Mouse (Mus musculus): ENCODE results near the gene Prss46.
"Not testable (repeated sequence)": the region's sequence is repeated elsewhere in the genome, so short reads cannot be mapped to it uniquely, and the experiment has no call there.

Prss46 gene

DNA sequence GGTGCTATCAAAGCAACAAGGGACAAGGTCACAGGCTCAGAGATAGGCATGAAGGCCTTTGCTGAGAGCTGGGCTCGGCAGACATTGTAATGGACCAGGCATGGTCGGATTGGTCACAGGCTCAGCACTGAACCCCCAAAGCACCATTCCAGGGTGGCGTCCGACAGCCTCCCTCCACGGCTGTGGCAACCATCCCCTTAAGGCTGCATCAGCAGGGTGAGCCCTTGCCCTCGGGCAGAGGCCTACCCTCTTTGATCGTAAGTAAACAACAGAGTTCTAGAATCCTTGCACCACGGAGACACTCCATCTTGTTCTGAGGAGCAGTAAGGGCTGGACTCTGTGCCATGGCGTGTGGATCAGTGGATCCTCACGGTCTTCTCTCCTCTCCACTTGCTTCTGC, at the start of gene Prss46:
Prss46 (plus strand) TSS at position 301 of the 400 bp plus-strand sequence.
- DNase-seq, result no peak

- DNase-seq, result no peak
Observed at GRCm38 (mm10) chr9:110797013-110797412, 47.3 kb upstream of the Prss46 start.

DNA sequence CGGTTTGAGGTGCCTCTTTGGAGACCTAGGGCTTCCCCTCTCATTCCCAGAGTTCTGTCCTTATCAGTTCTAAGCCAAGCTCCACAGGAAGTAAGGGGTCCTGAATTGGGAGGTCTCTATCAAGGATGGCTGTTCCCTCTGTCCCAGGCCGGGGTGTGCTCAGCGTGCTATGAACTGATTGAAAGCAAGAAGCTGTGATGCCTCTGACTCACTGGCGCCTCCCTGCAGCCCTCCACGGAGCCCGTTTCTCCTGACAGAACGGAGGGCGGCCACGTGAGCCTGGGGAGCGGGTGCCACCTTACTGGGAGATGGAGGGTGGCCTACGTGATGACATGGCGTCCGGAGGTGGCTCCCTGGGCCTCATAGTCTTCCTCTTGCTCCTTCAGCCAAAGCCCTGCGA, 46.4 kb upstream of the Prss46 start, which contains the start of gene Prss42:
Prss42 (plus strand) TSS at position 301 of the 400 bp plus-strand sequence.
- DNase-seq, result no peak

GRCm38 (mm10) chr9:110800834-110801479, 43.3 kb upstream of the Prss46 start:
- no peak for DNase-seq

DNA sequence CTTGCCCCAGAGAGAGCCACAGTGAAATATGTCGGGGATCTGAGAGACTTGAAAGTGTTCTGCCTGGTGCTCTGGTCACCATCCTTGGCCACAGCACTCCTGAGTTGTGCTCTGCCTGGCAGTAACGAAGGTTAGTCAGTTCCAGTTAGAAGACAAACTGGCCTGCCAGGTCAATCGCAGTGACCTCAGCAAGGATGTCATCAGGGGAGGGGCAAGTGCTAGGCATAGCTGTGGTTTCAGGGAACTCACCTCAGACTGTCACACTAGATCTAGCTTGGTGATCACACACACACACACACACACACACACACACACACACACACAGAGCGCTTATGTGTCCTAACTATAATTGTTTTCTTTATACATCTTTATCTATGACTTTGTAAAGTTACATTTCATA, 41.0 kb upstream of the Prss46 start:
- DNase-seq, result peak in 1 of 2 experiments; percentile 5

DNA sequence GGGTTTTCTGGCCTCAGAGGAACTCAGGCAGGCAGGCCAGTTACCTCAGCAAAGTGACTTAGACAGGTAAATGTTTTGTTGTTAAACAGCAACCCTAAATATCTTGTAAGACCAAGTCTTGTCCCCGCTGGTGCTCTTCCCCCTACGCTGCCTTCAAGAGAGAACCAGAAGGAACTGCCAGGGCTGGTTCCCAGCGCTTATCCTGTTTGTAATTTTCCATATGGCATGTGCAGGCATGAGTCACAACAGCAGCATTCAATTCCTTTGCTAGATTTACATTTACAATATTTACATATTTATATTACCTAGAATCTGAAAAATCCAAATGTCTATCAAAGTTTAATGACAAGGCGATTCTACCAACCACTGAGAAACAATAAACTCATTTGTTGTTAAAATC, 34.3 kb upstream of the Prss46 start:
- DNase-seq, result no peak

GRCm38 (mm10) chr9:110813789-110814188, 30.5 kb upstream of the Prss46 start, which contains the start of gene Prss44:
TSS of gene Prss44 (plus strand) at chr9:110813994.
- no peak for DNase-seq

DNA sequence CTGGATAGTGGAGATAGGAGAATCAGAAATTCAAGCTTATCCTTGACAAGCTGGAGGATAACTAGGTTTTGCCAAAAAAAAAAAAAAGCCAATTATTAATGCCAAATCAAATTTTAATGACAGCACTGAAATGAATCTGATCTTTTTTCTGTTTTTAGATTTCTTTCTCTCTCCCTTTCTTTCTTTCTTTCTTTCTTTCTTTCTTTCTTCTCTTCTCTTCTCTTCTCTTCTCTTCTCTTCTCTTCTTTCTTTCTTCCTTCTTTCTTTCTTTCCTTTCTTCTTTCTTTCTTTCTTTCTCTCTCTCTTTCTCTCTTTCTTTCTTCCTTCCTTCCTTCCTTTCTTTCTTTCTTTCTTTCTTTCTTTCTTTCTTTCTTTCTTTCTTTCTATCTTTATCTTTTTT, 23.8 kb upstream of the Prss46 start:
- DNase-seq, result not testable (repeated sequence)

- no peak for DNase-seq
Observed at GRCm38 (mm10) chr9:110821436-110821835, 22.9 kb upstream of the Prss46 start.

GRCm38 (mm10) chr9:110825426-110825825, 18.9 kb upstream of the Prss46 start:
- DNase-seq, result no peak

DNA sequence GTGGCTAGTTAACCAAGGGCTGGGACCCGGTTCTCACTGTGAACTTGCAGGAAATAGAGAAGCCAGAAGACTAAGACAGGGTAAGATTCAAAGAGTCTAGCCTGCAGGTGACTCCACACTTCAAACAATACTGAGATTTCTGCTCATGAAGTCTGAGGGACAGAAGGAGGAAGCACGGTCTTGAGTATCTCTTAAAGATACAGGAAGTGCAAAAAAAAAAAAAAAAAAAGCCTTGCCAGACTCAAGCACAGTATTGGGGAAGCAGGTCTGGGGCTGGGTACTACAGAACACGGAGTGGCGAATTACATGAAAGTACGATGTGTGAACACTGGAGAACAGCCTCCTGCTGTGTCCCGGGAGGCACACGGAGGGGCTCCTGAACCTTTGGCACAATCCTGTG, 18.5 kb upstream of the Prss46 start:
- DNase-seq, result peak; percentile 5 to 10

GRCm38 (mm10) chr9:110826390-110826789, 17.9 kb upstream of the Prss46 start, which contains the start of gene Prss43:
TSS of gene Prss43 (plus strand) at chr9:110826690.
- no peak for DNase-seq

DNA sequence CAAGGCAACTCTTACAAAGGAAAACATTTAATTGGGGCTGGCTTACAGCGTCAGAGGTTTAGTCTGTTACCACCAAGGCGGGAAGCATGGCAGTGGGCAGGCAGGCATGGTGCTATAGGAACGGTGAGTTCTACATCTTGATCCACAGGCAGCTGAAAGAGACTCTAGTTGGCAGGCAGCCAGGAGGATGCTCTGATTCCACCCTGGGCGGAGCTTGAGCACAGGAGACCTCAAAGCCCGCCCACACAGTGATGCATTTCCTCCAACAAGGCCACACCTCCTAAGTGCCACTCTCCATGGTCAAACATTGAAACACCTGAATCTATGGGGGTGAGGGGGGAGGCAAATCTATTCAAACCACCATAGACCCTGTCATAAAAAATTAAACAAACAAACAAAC, 11.3 kb upstream of the Prss46 start:
- no peak for DNase-seq

GRCm38 (mm10) chr9:110834411-110834810, 9.9 kb upstream of the Prss46 start, which contains the start of gene Prss45:
TSS of gene Prss45 (plus strand) at chr9:110834588.
- DNase-seq, result no peak

GRCm38 (mm10) chr9:110834961-110835360, 9.3 kb upstream of the Prss46 start:
- no peak for DNase-seq

- no peak for DNase-seq
Observed at GRCm38 (mm10) chr9:110836112-110836511, 8.2 kb upstream of the Prss46 start.

DNA sequence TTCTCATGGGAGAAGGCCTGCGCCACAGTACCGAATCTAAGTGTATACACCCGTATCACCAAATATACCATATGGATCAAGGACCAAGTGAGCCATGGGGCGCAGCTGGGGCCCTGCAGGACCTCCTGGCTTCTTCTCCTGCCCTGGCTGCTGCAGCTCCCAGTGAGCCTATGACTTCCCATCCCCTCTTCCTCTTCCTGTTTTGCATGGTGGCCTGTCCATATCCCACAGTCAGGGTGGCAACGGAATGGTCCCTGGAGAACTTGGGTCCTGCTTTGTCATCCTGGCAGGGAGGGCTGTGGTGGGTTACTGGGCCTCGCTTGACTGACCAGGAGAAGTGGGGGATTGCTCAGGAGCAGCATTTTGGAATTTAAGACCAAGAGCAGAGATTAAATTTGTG, 3.4 kb upstream of the Prss46 start:
- no peak for DNase-seq

DNA sequence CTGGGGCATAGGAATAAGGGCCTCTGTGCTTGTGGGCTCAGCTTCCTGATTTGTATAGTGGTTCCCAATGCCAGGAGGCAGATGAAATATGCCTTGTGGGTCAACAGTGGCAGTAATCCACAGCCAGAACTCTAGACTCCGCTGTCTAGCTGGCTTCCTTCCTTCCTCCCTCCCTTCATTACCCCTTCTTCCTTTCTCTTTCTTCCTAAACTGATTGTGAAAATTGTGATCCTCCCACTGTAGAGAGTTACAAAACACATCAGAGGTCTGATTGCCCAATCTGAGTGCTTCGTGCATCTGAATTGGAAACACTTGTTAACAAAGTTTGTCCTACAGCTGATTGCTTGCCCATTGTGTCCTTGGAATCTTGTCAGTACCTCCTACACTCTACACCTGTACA, 2.9 kb upstream of the Prss46 start:
- DNase-seq, result no peak

GRCm38 (mm10) chr9:110849162-110849561, 4.9 kb downstream of the Prss46 start:
- no peak for DNase-seq

GRCm38 (mm10) chr9:110855903-110856302, 11.6 kb downstream of the Prss46 start:
- no peak for DNase-seq

DNA sequence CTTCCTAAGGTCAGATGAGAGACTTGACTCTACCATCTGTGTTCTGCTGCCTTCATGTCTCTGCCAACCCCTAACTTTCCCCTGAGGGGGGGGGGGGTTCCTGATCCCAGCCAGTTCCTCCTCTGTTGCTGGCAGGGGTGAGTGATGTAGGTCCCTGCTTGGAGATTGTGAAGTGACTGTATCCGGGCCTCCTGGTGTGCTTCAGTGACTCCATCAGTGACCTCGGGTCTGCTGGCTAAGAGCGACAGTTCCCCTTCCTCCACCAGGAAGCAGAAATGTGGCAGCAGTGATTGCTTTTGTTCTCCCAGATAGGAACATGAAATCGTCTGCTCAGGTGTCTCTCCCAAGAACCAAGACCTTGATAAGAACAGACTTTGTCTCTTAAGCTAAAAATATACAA, 12.6 kb downstream of the Prss46 start:
- DNase-seq, result no peak

DNA sequence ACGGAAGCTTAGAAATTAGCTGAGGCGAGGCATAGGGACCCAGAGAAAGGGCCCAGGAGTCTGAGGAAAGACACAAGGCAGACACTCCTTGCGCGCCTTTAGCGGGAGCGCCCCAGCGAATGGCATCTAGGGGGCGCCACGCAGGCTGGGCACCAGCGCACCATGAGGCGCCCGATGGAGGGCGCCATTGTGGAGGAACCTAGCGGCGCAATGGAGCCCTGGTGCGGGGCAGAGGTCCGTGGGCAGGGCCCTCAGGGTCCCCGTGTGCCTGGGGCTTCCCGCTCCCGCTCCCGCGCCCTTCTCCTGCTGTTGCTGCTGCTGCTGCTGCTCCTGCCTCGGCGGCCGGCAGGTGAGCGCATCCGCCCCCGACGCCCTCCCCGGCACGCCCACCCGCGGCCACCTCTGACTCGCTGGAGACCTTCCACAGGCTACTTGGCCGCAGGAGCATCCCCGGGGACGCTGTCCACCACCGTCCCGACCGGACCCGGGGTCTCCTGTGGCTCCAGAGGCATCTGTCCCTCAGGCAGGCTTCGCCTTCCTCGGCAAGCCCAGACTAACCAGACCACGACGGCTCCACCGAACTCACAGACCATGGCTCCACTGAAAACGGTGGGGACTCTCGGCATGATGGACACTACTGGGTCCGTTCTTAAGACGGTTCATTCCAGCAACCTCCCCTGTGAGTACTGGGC, 13.6 kb downstream of the Prss46 start, which contains the start of gene Prss50:
Prss50 (plus strand) TSS at position 187 of the 692 bp plus-strand sequence.
- no peak for DNase-seq

DNA sequence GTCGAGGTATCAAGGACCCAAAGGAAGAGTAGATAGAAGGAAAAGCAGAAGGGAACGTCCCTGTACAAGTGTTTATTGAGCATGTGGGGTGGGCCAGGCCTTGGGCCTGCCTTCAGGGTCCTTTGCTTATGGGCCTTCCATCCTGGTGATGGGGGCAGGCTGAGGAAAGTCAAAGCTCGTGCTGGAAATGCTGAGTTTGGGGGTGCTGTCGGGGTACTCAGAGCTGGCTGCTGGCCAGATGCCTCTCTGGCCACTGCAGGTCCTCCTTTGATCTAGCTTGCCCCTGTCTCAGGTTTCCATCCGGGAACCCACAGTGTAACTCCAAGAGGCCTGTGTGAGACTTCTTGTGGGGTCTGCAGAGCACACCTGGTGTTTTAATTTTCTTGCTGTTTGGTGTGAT, 14.2 kb downstream of the Prss46 start:
- DNase-seq, result no peak

GRCm38 (mm10) chr9:110858967-110859596, 14.8 kb downstream of the Prss46 start:
- no peak for DNase-seq

Data from B cell, adult 2 months (primary cell).